Mouse (Mus musculus): ENCODE results near the gene Trak2. TPM values are rescaled to one million over a fixed set of nuclear protein-coding genes. Genes with fewer than 3 reads are reported as not detected.

Trak2 gene
- total RNA-seq, 2 experiments from 2014 or later = 53.2 to 58.7 TPM

- intact Hi-C loops (cut with DNase I; ENCODE audit: low total_unique reads) = no loop called here
Observed at GRCm38 (mm10) chr1:58955716-58956115, 17.5 kb downstream of the Trak2 start.

DNA sequence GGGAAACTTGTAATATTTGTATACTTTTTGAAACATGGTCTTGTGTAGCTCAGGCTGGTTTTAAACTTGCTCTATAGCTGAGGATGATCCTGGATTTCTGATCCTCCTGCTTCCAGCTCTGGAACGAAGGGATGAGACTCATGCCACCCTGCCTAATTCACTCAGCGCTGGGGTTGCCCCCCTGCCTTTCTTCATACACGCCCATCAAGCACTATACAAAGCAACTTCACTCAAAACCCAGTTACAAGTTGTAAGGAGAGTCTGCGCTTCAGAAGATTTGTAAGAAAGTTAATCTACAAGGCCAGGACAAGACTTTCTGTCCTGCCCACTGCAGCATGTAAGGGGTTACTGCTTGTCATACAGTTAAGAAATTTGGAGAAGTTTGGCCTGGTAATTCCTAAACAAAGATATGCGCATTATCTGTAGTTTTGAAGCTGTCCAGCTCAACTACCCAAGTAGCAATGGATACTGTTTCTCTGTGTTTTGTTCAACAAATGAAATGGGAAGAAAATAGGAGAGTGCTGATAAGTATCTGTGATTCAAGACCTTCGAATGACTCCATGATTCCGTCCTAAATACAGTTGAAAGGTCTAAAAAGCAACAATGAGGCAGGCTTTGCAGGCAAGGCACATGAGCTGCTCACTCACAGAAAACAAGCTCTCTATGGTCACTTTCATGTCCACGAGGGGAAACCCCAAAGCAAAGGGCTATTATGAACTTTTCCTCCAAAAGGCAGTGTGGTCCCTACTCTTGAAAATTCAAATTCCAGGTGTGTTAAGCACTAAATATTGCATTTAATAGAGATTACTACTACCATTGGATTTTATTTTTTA is 18.4 kb downstream of the Trak2 start:
- intact Hi-C loops (cut with DNase I; ENCODE audit: low total_unique reads) = no loop called here
- no peak for DNase-seq

More at GRCm38 (mm10) chr1:58955716-58956115, 17.5 kb downstream of the Trak2 start:
- DNase-seq = no peak

- no peak for DNase-seq
Observed at GRCm38 (mm10) chr1:58953686-58954434, 19.4 kb downstream of the Trak2 start.

DNA sequence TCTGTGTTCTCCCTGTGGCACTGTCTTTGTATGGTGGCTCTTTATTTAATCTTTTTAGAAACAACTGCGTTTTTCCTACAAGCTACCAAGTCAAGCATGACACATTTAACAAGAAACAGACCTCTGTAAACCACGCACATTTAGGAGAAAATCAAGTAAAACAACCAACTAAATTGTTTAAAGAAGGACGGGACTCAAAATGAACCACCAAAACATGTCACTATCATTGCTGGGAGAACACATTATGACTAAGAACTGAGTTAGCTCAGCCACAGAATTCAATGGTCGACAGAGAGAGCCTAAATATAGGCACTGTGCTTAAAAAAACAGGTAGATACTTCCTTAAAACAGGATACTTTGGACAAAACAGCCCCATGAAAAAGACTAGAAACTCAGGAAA is 20.2 kb downstream of the Trak2 start:
- intact Hi-C loops (cut with DNase I; ENCODE audit: low total_unique reads) = no loop called here

More at GRCm38 (mm10) chr1:58953686-58954434, 19.4 kb downstream of the Trak2 start:
- intact Hi-C loops (cut with DNase I; ENCODE audit: low total_unique reads) = no loop called here

DNA sequence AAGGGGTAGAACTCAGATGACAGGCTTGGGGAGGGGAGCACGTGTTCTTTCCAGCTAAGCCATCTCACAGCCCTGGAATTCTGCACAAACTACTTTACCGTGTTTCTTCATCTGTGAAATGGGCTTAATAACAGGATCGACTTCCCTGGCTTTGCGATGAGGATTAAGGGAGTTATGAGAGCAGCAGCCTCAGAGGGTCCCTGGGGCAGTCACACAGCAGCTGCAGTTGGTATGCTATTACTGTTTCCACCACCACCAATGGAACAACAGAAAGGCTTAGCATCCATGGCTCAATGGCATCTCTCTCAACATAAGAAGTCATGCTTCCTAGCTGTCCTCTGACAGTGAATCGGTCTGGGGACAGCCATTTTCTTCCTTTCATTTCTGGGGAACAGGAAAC is 20.7 kb downstream of the Trak2 start:
- intact Hi-C loops (cut with DNase I; ENCODE audit: low total_unique reads) = no loop called here
- no peak for DNase-seq

More for the DNA sequence above, 20.2 kb downstream of the Trak2 start:
- DNase-seq = no peak

- no peak for DNase-seq
- intact Hi-C loops (cut with DNase I; ENCODE audit: low total_unique reads) = no loop called here
Observed at GRCm38 (mm10) chr1:58951841-58952240, 21.4 kb downstream of the Trak2 start.

- peak; percentile 38 for DNase-seq
- intact Hi-C loops (cut with DNase I; ENCODE audit: low total_unique reads) = no loop called here
Observed at GRCm38 (mm10) chr1:58950899-58951648, 22.2 kb downstream of the Trak2 start.

DNA sequence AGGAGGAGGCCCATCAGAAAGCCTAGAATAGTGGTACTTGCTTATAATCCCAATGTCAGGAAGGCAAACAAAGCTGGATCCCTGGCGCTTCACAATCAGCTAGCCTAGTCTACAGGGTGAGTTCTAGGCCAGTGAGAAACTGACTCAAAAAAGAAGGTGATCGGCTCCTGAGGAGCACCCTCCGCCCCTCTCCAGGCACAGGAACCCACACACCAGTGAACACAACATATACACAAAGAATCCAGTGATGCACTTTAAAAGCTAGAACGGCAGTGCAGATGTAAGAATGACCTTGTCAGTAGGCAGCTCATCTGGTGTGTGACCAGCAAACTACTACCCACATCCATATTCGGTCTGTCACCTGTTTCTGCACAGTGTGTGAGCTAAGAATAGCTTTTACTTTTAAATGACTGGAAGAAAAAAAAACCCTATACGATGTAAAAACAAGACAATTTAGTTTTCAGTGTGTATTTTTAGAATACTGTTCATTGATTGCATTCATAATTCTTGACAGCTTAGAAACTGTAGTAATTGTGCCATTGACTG is 23.6 kb downstream of the Trak2 start:
- DNase-seq = no peak
- intact Hi-C loops (cut with DNase I; ENCODE audit: low total_unique reads) = no loop called here

GRCm38 (mm10) chr1:58946718-58947117 is 26.5 kb downstream of the Trak2 start:
- intact Hi-C loops (cut with DNase I; ENCODE audit: low total_unique reads) = no loop called here
- no peak for DNase-seq

DNA sequence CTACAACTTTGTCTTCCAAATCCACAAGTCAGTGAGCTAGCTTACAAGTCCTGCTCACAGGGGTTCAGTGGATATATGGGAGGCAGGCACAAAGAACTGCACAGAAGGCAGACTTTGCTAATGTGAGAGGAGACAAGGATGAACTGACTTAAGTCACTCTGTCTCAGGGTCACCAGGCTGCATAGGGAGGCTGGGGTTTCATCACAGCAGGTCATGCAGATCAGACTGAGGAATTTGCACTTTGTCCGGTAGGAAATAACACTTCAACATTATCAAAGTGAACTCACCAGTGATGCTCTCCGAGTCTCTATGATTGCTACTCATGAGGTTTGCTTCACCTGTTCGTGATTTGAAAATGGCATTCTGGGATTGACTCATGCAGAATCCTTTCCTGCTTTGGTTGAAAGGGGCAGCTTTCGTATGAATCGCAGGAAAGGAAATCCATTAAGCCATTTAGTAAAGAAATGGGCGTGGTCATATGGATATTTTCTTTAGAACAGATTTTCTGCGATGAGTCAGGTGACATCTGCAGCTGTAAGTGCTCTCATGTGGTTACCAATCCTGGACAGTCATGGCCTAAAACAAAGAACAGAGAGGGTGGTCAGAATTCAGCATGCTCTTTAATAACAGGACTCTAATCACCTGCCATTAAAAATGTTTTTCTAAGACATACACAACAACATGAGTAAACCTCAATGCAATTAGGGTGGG is 27.1 kb downstream of the Trak2 start:
- DNase-seq = no peak
- intact Hi-C loops (cut with DNase I; ENCODE audit: low total_unique reads) = no loop called here

DNA sequence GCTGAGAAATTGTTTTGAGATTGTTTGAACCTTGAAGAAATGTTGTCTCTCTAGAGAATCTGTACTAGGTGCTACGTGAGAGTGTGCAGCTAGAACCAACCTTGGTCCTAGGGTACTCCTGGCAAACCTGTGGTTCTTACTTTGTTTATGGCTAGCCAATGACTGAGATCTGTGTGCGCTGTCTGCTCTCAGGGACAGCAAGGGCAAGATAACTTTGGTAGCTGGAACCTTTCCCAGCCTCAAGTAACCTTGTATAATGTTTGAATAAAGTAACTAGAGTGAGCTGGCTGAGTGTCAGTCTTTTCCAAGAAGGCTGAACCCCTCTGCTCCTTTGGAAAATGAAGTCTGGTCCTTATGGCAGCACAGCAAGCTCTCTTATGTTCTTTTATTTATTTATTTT is 27.7 kb downstream of the Trak2 start:
- intact Hi-C loops (cut with DNase I; ENCODE audit: low total_unique reads) = no loop called here
- DNase-seq = no peak

- intact Hi-C loops (cut with DNase I; ENCODE audit: low total_unique reads) = no loop called here
- no peak for DNase-seq
Observed at GRCm38 (mm10) chr1:58937606-58938099, 35.6 kb downstream of the Trak2 start.

- no peak for DNase-seq
- intact Hi-C loops (cut with DNase I; ENCODE audit: low total_unique reads) = no loop called here
Observed at GRCm38 (mm10) chr1:58936746-58937605, 36.3 kb downstream of the Trak2 start.

- intact Hi-C loops (cut with DNase I; ENCODE audit: low total_unique reads) = no loop called here
- DNase-seq = no peak
Observed at GRCm38 (mm10) chr1:58926664-58927063, 46.6 kb downstream of the Trak2 start.

- intact Hi-C loops (cut with DNase I; ENCODE audit: low total_unique reads) = no loop called here
Observed at GRCm38 (mm10) chr1:58917566-58917965, 55.7 kb downstream of the Trak2 start.

DNA sequence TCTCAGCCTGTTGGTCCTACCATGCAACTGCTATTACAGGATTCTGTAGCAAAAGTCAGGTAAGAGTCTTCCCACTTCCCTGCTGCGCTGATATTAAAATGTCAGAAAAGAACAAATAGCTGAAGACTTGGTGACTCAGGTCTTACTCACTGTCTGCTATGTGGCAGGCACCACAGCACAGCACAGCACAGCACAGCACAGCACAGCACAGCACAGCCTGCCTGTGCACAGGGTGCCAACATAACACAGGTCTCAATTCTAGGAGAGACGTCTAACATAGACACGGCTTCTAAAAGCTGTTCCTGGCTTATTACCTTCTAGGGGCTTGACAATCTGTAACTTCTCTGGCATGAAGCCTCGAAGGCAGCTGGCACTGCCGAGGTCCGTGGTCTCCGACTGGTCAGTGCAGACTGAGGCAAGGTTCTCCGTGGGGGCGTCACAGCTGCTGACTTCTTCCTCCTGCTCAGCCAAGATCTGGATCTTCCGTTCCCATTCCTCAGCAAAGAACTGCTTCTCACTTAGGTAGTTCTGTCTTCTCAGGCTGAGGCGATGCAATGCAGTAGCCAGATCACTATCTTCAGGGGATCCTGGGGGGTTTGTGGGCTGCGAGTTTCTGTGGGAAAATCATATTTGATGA is 63.5 kb downstream of the Trak2 start:
- intact Hi-C loops (cut with DNase I; ENCODE audit: low total_unique reads) = no loop called here
- DNase-seq = no peak

More at GRCm38 (mm10) chr1:58917566-58917965, 55.7 kb downstream of the Trak2 start:
- DNase-seq = no peak

DNA sequence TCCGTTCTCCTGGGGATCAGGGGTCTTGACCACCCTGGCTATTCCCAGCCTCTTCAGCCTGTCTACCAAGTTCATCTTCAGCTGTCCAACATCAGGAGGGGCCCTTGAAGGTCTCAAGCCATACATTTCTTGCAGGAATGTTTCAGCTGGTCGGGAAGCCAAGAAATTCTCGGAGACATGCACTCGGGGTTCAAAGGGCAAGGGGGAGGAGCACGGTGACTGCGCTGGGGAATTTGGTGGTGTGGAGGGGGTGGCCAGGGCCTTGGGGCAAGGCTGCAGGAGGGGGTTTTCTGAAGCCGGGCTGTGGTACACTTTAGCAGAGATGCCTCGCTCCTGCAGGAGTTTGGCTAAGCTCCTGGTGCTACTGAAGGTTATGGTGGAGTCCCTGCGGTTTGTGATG is 69.5 kb downstream of the Trak2 start:
- intact Hi-C loops (cut with DNase I; ENCODE audit: low total_unique reads) = no loop called here
- no peak for DNase-seq
